Mouse (Mus musculus): Measurements from ENCODE around the gene Ngrn. TPM values are rescaled to one million over a fixed set of nuclear protein-coding genes. Genes with fewer than 3 reads are reported as not detected.

Gene Ngrn
- polyA plus RNA-seq, 1 experiment from 2014 or later: 71.2 TPM

DNA sequence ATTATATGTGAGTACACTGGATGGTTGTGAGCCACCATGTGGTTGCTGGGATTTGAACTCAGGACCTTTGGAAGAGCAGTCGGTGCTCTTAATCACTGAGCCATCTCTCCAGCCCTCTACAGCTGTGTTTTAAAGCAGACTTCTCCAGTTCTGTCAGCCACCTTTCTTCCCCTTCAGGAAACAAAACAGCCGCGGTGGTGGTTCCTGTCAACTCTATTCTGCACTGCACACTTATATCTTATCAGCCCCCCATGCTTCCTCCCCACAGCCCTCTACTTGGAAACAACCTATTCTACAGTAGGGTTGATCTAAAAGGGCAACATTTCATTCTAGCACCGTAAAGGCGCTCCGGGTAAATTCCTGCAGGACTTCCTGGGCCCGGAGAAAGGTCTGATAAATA is 14.2 kb upstream of the Ngrn start:
- Histone ChIP-seq H3K4me1 (ENCODE audit: control insufficient read depth, insufficient read depth, low read length) (no peaks in the 10 kb centered on the region), H3K27me3 (replicated peaks; ENCODE audit: control insufficient read depth, insufficient read depth, low read length) (no peaks in the 10 kb centered on the region), H3K4me3 (ENCODE audit: low read depth, low read length) (peak overlapping the region; percentile 48), H3K4me2 (ENCODE audit: low read length) (peak overlapping the region; percentile 55), H3K9me3 (replicated peaks; ENCODE audit: control insufficient read depth, low read length) (no peaks in the 10 kb centered on the region), H3K36me3 (ENCODE audit: control insufficient read depth, insufficient read depth, low read length) (no peaks in the 10 kb centered on the region), H3K9ac (ENCODE audit: low read length) (no peak overlapping the region; the same call in 1 of the 2 replicates), H3K27ac (ENCODE audit: low read depth, low read length) (no peak overlapping the region)
- WGBS: 67% methylated on average over 7 of the region's 7 CpGs
- DNase-seq (ENCODE audit: low spot score): no peak
- ATAC-seq: no peak

GRCm38 (mm10) chr7:80252437-80252836 is 8.6 kb upstream of the Ngrn start:
- Histone ChIP-seq H3K4me2 (ENCODE audit: low read length) (no peak overlapping the region), H3K4me1 (ENCODE audit: control insufficient read depth, insufficient read depth, low read length) (no peaks in the 10 kb centered on the region), H3K27ac (ENCODE audit: low read depth, low read length) (no peak overlapping the region), H3K9me3 (replicated peaks; ENCODE audit: control insufficient read depth, low read length) (no peaks in the 10 kb centered on the region), H3K4me3 (ENCODE audit: low read depth, low read length) (no peak overlapping the region), H3K27me3 (replicated peaks; ENCODE audit: control insufficient read depth, insufficient read depth, low read length) (no peaks in the 10 kb centered on the region; the same call in 1 of the 2 replicates), H3K9ac (ENCODE audit: low read length) (no peak overlapping the region), H3K36me3 (ENCODE audit: control insufficient read depth, insufficient read depth, low read length) (no peaks in the 10 kb centered on the region)
- WGBS: 79% methylated on average over 7 of the region's 7 CpGs
- no peak for ATAC-seq
- DNase-seq (ENCODE audit: low spot score): no peak

DNA sequence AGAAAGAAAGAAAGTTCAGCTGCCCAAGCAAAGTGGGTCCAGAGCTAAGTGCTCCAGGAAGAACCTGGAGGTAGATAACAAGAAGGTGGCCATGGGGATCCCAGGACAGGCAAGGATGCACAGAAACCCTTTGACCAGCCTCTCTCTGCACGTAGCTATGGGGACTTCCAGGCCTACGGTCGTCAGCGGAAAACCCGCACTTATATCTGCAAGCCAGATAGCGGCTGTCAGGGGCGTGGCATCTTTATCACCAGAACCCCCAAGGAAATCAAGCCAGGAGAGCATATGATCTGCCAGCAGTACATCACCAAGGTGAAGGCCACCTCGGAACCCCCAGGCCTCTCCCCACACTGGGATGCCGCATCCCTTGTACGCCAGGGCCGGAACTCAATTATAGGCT is 8.1 kb upstream of the Ngrn start:
- DNase-seq (ENCODE audit: low spot score) (no peak), ATAC-seq (no peak)
- Histone ChIP-seq H3K4me1 (ENCODE audit: control insufficient read depth, insufficient read depth, low read length) (no peaks in the 10 kb centered on the region), H3K4me3 (ENCODE audit: low read depth, low read length) (no peak overlapping the region), H3K9me3 (replicated peaks; ENCODE audit: control insufficient read depth, low read length) (no peaks in the 10 kb centered on the region), H3K27ac (ENCODE audit: low read depth, low read length) (no peak overlapping the region), H3K4me2 (ENCODE audit: low read length) (no peak overlapping the region), H3K9ac (ENCODE audit: low read length) (no peak overlapping the region), H3K36me3 (ENCODE audit: control insufficient read depth, insufficient read depth, low read length) (no peaks in the 10 kb centered on the region), H3K27me3 (replicated peaks; ENCODE audit: control insufficient read depth, insufficient read depth, low read length) (no peaks in the 10 kb centered on the region; the same call in 1 of the 2 replicates)
- whole genome bisulfite sequencing: 87% methylated on average over 11 of the region's 11 CpGs

DNA sequence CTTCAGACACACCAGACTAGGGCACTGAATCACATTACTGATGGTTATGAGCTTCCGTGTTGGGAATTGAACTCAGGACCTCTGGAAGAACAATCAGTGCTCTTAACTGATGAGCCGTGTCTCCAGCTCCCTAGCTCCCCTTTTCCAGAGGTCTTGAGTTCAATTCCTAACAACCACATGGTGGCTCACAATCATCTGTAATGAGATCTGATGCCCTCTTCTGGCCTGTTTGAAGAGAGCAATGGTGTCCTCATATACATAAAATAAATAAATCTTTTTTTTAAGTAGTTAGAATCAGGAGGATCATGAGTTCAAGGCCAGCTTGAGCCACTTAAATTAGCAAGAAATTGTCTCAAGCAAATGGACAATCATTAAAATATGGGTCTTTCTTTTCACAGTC is 5.0 kb upstream of the Ngrn start:
- H3K9me3 ChIP-seq (replicated peaks; ENCODE audit: control insufficient read depth, low read length): no peaks in the 10 kb centered on the region
- H3K4me3 ChIP-seq (ENCODE audit: low read depth, low read length): no peak overlapping the region
- H3K27ac ChIP-seq (ENCODE audit: low read depth, low read length): no peak overlapping the region
- no peaks in the 10 kb centered on the region for H3K36me3 ChIP-seq (ENCODE audit: control insufficient read depth, insufficient read depth, low read length)
- H3K27me3 ChIP-seq (replicated peaks; ENCODE audit: control insufficient read depth, insufficient read depth, low read length): peaks cover 6% of the 10 kb centered on the region; the same call in 1 of the 2 replicates
- 73% methylated on average over 2 of the region's 2 CpGs for WGBS
- peaks cover 3% of the 10 kb centered on the region; the same call in 1 of the 2 replicates for H3K4me1 ChIP-seq (ENCODE audit: control insufficient read depth, insufficient read depth, low read length)
- H3K4me2 ChIP-seq (ENCODE audit: low read length): no peak overlapping the region
- ATAC-seq: no peak
- DNase-seq (ENCODE audit: low spot score): no peak
- no peak overlapping the region for H3K9ac ChIP-seq (ENCODE audit: low read length)

- H3K36me3 ChIP-seq (ENCODE audit: control insufficient read depth, insufficient read depth, low read length): no peaks in the 10 kb centered on the region
- WGBS: 65% methylated on average over 2 of the region's 2 CpGs
- ATAC-seq: no peak
- no peaks in the 10 kb centered on the region for H3K9me3 ChIP-seq (replicated peaks; ENCODE audit: control insufficient read depth, low read length)
- H3K4me3 ChIP-seq (ENCODE audit: low read depth, low read length): no peak overlapping the region
- H3K27me3 ChIP-seq (replicated peaks; ENCODE audit: control insufficient read depth, insufficient read depth, low read length): peaks cover 6% of the 10 kb centered on the region; the same call in 1 of the 2 replicates
- H3K9ac ChIP-seq (ENCODE audit: low read length): no peak overlapping the region
- no peak overlapping the region for H3K4me2 ChIP-seq (ENCODE audit: low read length)
- DNase-seq (ENCODE audit: low spot score): no peak
- peaks cover 12% of the 10 kb centered on the region for H3K4me1 ChIP-seq (ENCODE audit: control insufficient read depth, insufficient read depth, low read length)
- no peak overlapping the region for H3K27ac ChIP-seq (ENCODE audit: low read depth, low read length)
These were observed 3.3 kb upstream of the Ngrn start for GRCm38 (mm10) chr7:80257706-80258105.

DNA sequence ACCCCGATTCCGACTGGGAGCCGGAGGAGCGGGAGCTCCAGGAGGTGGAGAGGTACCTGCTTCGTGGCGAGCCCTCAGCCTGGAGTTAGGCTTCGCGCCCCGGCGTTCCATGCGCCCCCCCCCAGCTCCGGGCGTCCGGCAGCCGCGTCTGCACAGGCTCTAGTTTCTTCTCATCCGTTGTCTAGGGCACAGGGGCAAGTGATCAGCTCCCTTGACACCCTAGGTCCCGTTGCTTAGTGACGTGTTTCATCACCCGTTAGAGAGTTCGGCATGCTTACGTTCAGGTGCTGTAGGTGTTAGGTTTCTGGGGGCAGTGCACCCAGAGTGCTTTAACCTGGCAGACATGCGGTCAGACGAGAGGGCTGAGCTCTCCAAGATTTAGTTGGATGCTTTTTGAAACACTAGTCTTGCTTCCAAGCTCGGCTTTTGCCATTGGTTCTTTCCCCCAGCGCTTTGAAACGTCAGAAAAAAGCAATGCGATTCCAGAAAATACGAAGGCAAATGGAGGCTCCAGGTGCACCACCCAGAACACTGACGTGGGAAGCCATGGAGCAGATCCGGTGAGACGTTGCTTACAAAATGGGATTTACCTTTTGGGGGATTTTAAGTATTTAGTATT is 466 bp downstream of the Ngrn start:
- WGBS: 2% methylated on average over 32 of the region's 32 CpGs
- peak overlapping the region; percentile 90 for H3K4me3 ChIP-seq (ENCODE audit: low read depth, low read length)
- H3K27me3 ChIP-seq (replicated peaks; ENCODE audit: control insufficient read depth, insufficient read depth, low read length): peaks cover 6% of the 10 kb centered on the region; the same call in 1 of the 2 replicates
- peak; percentile 69 for ATAC-seq
- peak overlapping the region; percentile 58; the same call in 1 of the 2 replicates for H3K27ac ChIP-seq (ENCODE audit: low read depth, low read length)
- H3K9ac ChIP-seq (ENCODE audit: low read length): peak overlapping the region; percentile 87
- H3K36me3 ChIP-seq (ENCODE audit: control insufficient read depth, insufficient read depth, low read length): peaks cover 28% of the 10 kb centered on the region
- peak; percentile 39 for DNase-seq (ENCODE audit: low spot score)
- H3K9me3 ChIP-seq (replicated peaks; ENCODE audit: control insufficient read depth, low read length): no peaks in the 10 kb centered on the region
- H3K4me2 ChIP-seq (ENCODE audit: low read length): peak overlapping the region; percentile 92
- peaks cover 12% of the 10 kb centered on the region for H3K4me1 ChIP-seq (ENCODE audit: control insufficient read depth, insufficient read depth, low read length)

- no peaks in the 10 kb centered on the region for H3K9me3 ChIP-seq (replicated peaks; ENCODE audit: control insufficient read depth, low read length)
- H3K27me3 ChIP-seq (replicated peaks; ENCODE audit: control insufficient read depth, insufficient read depth, low read length): no peaks in the 10 kb centered on the region
- ATAC-seq (no peak), DNase-seq (ENCODE audit: low spot score) (no peak)
- H3K27ac ChIP-seq (ENCODE audit: low read depth, low read length): no peak overlapping the region
- no peak overlapping the region for H3K4me3 ChIP-seq (ENCODE audit: low read depth, low read length)
- WGBS: 92% methylated on average over 12 of the region's 12 CpGs
- H3K36me3 ChIP-seq (ENCODE audit: control insufficient read depth, insufficient read depth, low read length): peaks cover 34% of the 10 kb centered on the region
- no peak overlapping the region for H3K9ac ChIP-seq (ENCODE audit: low read length)
- H3K4me1 ChIP-seq (ENCODE audit: control insufficient read depth, insufficient read depth, low read length): peaks cover 18% of the 10 kb centered on the region
- H3K4me2 ChIP-seq (ENCODE audit: low read length): no peak overlapping the region
These were observed 3.6 kb downstream of the Ngrn start for GRCm38 (mm10) chr7:80264606-80265005.

DNA sequence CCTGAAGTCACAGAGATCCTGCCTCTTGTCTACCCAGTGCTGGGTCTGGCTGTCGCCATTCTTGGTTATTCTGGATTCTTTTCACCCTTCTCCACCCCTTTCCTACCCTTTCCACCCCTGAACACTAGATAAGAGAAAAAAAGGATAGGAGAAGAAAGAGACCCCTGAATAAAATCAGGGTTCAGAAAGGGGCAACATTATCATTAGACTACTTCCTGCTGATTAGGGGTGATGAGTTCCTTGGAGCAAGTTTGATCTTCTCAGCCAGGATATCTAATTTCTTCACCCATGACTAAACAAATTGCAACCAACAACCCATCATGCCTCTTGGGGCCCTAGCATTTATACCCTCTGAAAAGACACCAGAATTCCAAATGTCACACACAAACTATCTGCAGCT is 6.7 kb downstream of the Ngrn start:
- H3K4me1 ChIP-seq (ENCODE audit: control insufficient read depth, insufficient read depth, low read length): peaks cover 18% of the 10 kb centered on the region
- DNase-seq (ENCODE audit: low spot score) (no peak), ATAC-seq (no peak)
- no peak overlapping the region for H3K9ac ChIP-seq (ENCODE audit: low read length)
- no peak overlapping the region for H3K27ac ChIP-seq (ENCODE audit: low read depth, low read length)
- peaks cover 37% of the 10 kb centered on the region for H3K36me3 ChIP-seq (ENCODE audit: control insufficient read depth, insufficient read depth, low read length)
- H3K4me2 ChIP-seq (ENCODE audit: low read length): no peak overlapping the region
- H3K4me3 ChIP-seq (ENCODE audit: low read depth, low read length): no peak overlapping the region
- H3K27me3 ChIP-seq (replicated peaks; ENCODE audit: control insufficient read depth, insufficient read depth, low read length): no peaks in the 10 kb centered on the region
- WGBS: 52% methylated on average over 1 of the region's 1 CpGs
- no peaks in the 10 kb centered on the region for H3K9me3 ChIP-seq (replicated peaks; ENCODE audit: control insufficient read depth, low read length)

DNA sequence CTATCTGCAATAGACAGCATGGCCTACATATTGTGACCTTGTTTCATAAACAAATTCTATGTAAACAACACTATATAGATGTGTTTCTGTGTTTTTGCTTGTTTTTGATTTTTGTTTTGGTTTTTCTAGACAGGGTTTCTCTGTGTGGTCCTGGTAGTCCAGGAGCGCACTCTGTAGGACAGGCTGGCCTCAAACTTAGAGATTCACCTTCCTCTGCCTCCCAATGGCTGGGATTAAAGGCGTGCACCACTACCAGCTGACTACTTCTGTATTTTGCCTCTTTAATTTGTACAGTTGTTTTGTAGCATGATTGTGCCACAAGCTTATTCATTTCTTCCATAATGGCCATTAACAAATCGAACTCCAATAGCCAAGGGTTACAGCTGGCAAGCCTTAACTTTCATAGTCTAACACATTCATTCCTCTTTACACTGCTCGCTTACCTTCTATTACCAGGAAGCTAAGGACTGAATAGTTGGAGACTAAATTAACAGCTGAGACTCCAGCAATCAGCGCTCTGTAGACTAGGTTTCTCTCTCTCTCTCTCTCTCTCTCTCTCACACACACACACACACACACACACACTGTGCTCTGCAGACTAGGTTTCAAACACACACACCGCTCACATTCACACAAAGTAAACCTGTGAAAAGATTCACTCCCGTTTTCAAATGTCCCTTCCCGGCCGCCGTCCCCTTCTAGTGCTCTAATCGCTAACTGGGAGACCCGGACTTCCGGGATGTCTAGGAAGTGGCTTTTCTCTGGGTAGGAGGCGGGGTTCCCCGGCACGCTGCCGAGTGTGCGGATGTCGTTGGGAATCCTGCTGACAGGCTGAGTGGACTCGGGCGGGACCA is 8.1 kb downstream of the Ngrn start, which contains the start of gene Vps33b:
TSS of gene Vps33b (plus strand) at position 753 of the 854 bp plus-strand sequence.
- WGBS: 4% methylated on average over 21 of the region's 21 CpGs
- Histone ChIP-seq H3K4me2 (ENCODE audit: low read length) (peak within 1 kb of the TSS; percentile 91), H3K27me3 (replicated peaks; ENCODE audit: control insufficient read depth, insufficient read depth, low read length) (no peaks in the 10 kb centered on the region), H3K4me3 (ENCODE audit: low read depth, low read length) (peak within 1 kb of the TSS; percentile 80), H3K4me1 (ENCODE audit: control insufficient read depth, insufficient read depth, low read length) (peaks cover 18% of the 10 kb centered on the region), H3K27ac (ENCODE audit: low read depth, low read length) (peak within 1 kb of the TSS; percentile 45; the same call in 1 of the 2 replicates), H3K9me3 (replicated peaks; ENCODE audit: control insufficient read depth, low read length) (peaks cover 2% of the 10 kb centered on the region; the same call in 1 of the 2 replicates), H3K36me3 (ENCODE audit: control insufficient read depth, insufficient read depth, low read length) (peaks cover 45% of the 10 kb centered on the region), H3K9ac (ENCODE audit: low read length) (peak within 1 kb of the TSS; percentile 76)
- DNase-seq (ENCODE audit: low spot score) (peak; percentile 97), ATAC-seq (peak; percentile 97)

Data from forebrain, embryonic 14.5 days (tissue).